Mouse (Mus musculus): Measurements from ENCODE around the gene E2f8. TPM values are rescaled to one million over a fixed set of nuclear protein-coding genes. Genes with fewer than 3 reads are reported as not detected.

The E2f8 gene
- total RNA-seq, 1 experiment = 12.1 TPM

GRCm38 (mm10) chr7:48908521-48909341, 27.3 kb upstream of the E2f8 start, which contains the start of gene Nav2:
Nav2 (plus strand) TSS chr7:48908716.
- Histone ChIP-seq H3K36me3 (ENCODE audit: control insufficient read depth, insufficient read depth, low read length, poor library complexity, severe bottlenecking) (no peaks in the 10 kb centered on the region), H3K9ac (ENCODE audit: insufficient read depth, low read depth, low read length, poor library complexity, severe bottlenecking) (no peak within 1 kb of the TSS), H3K9me3 (ENCODE audit: control insufficient read depth, insufficient read depth, low read depth, low read length) (no peaks in the 10 kb centered on the region), H3K27ac (ENCODE audit: insufficient read depth, low read depth, low read length, poor library complexity, severe bottlenecking) (no peak within 1 kb of the TSS), H3K4me1 (ENCODE audit: control insufficient read depth in 2 of 2, insufficient read depth in 2 of 2, low read length in 2 of 2, poor library complexity in 1 of 2) (peaks cover 0 to 2% of the 10 kb centered on the region in 2 experiments; a peak in 1 of 4 replicates), H3K4me3 (ENCODE audit: insufficient read depth in 1 of 2, low read depth in 1 of 2, low read length in 2 of 2, poor library complexity in 1 of 2, severe bottlenecking in 1 of 2) (no peak within 1 kb of the TSS)
- TF ChIP-seq ZNF384 (IDR thresholded peaks at IDR 0.05; ENCODE audit: low read depth, low read length) = no peak
- TF ChIP-seq CHD2 (IDR thresholded peaks at IDR 0.05; ENCODE audit: low read depth, low read length) = no peak
- TF ChIP-seq ZC3H11A (IDR thresholded peaks at IDR 0.05; ENCODE audit: borderline replicate concordance, low read depth, low read length) = no peak
- TF ChIP-seq MAFK (IDR thresholded peaks at IDR 0.05; ENCODE audit: insufficient read depth, low read depth, low read length) = no peak
- TF ChIP-seq HCFC1 (IDR thresholded peaks at IDR 0.05; ENCODE audit: borderline replicate concordance, insufficient read depth, low read length) = no peak
- no peak for DNase-seq (ENCODE audit: low read depth, low spot score)
- in situ Hi-C loops (cut with MboI; ENCODE audit: low sequenced_read_pairs in 2 of 2, unreplicated experiment in 2 of 2) = no loop called here

GRCm38 (mm10) chr7:48902454-48902853, 21.1 kb upstream of the E2f8 start:
- no peak overlapping the region for H3K9ac ChIP-seq (ENCODE audit: insufficient read depth, low read depth, low read length, poor library complexity, severe bottlenecking)
- TF ChIP-seq ZNF384 (IDR thresholded peaks at IDR 0.05; ENCODE audit: low read depth, low read length) (no peak), MAFK (IDR thresholded peaks at IDR 0.05; ENCODE audit: insufficient read depth, low read depth, low read length) (no peak), HCFC1 (IDR thresholded peaks at IDR 0.05; ENCODE audit: borderline replicate concordance, insufficient read depth, low read length) (no peak), CHD2 (IDR thresholded peaks at IDR 0.05; ENCODE audit: low read depth, low read length) (no peak), ZC3H11A (IDR thresholded peaks at IDR 0.05; ENCODE audit: borderline replicate concordance, low read depth, low read length) (no peak)
- no peaks in the 10 kb centered on the region for H3K36me3 ChIP-seq (ENCODE audit: control insufficient read depth, insufficient read depth, low read length, poor library complexity, severe bottlenecking)
- no peaks in the 10 kb centered on the region for H3K9me3 ChIP-seq (ENCODE audit: control insufficient read depth, insufficient read depth, low read depth, low read length)
- no peak for DNase-seq (ENCODE audit: low read depth, low spot score)
- in situ Hi-C loops (cut with MboI; ENCODE audit: low sequenced_read_pairs in 2 of 2, unreplicated experiment in 2 of 2) = no loop called here
- no peak overlapping the region for H3K27ac ChIP-seq (ENCODE audit: insufficient read depth, low read depth, low read length, poor library complexity, severe bottlenecking)
- H3K4me3 ChIP-seq (ENCODE audit: insufficient read depth in 1 of 2, low read depth in 1 of 2, low read length in 2 of 2, poor library complexity in 1 of 2, severe bottlenecking in 1 of 2) = no peak overlapping the region
- H3K4me1 ChIP-seq (ENCODE audit: control insufficient read depth in 2 of 2, insufficient read depth in 2 of 2, low read length in 2 of 2, poor library complexity in 1 of 2) = no peaks in the 10 kb centered on the region

- Histone ChIP-seq H3K4me1 (ENCODE audit: control insufficient read depth in 2 of 2, insufficient read depth in 2 of 2, low read length in 2 of 2, poor library complexity in 1 of 2) (peaks cover 0 to 2% of the 10 kb centered on the region in 2 experiments; a peak in 1 of 4 replicates), H3K9ac (ENCODE audit: insufficient read depth, low read depth, low read length, poor library complexity, severe bottlenecking) (no peak overlapping the region), H3K36me3 (ENCODE audit: control insufficient read depth, insufficient read depth, low read length, poor library complexity, severe bottlenecking) (no peaks in the 10 kb centered on the region), H3K27ac (ENCODE audit: insufficient read depth, low read depth, low read length, poor library complexity, severe bottlenecking) (no peak overlapping the region), H3K4me3 (ENCODE audit: insufficient read depth in 1 of 2, low read depth in 1 of 2, low read length in 2 of 2, poor library complexity in 1 of 2, severe bottlenecking in 1 of 2) (no peak overlapping the region), H3K9me3 (ENCODE audit: control insufficient read depth, insufficient read depth, low read depth, low read length) (no peaks in the 10 kb centered on the region)
- in situ Hi-C loops (cut with MboI; ENCODE audit: low sequenced_read_pairs in 2 of 2, unreplicated experiment in 2 of 2) = no loop called here
- TF ChIP-seq ZNF384 (IDR thresholded peaks at IDR 0.05; ENCODE audit: low read depth, low read length) (no peak), HCFC1 (IDR thresholded peaks at IDR 0.05; ENCODE audit: borderline replicate concordance, insufficient read depth, low read length) (no peak)
- no peak for DNase-seq (ENCODE audit: low read depth, low spot score)
These were observed 19.2 kb upstream of the E2f8 start for GRCm38 (mm10) chr7:48900408-48901167.

- Histone ChIP-seq H3K4me1 (ENCODE audit: control insufficient read depth in 2 of 2, insufficient read depth in 2 of 2, low read length in 2 of 2, poor library complexity in 1 of 2) (peaks cover 2 to 3% of the 10 kb centered on the region in 2 experiments; a peak in 2 of 4 replicates), H3K9ac (ENCODE audit: insufficient read depth, low read depth, low read length, poor library complexity, severe bottlenecking) (no peak overlapping the region), H3K36me3 (ENCODE audit: control insufficient read depth, insufficient read depth, low read length, poor library complexity, severe bottlenecking) (no peaks in the 10 kb centered on the region), H3K4me3 (ENCODE audit: insufficient read depth in 1 of 2, low read depth in 1 of 2, low read length in 2 of 2, poor library complexity in 1 of 2, severe bottlenecking in 1 of 2) (no peak overlapping the region), H3K27ac (ENCODE audit: insufficient read depth, low read depth, low read length, poor library complexity, severe bottlenecking) (no peak overlapping the region), H3K9me3 (ENCODE audit: control insufficient read depth, insufficient read depth, low read depth, low read length) (no peaks in the 10 kb centered on the region)
- DNase-seq (ENCODE audit: low read depth, low spot score) = no peak
- in situ Hi-C loops (cut with MboI; ENCODE audit: low sequenced_read_pairs in 2 of 2, unreplicated experiment in 2 of 2) = no loop called here
- TF ChIP-seq MAFK (IDR thresholded peaks at IDR 0.05; ENCODE audit: insufficient read depth, low read depth, low read length) = no peak
- TF ChIP-seq CHD2 (IDR thresholded peaks at IDR 0.05; ENCODE audit: low read depth, low read length) = no peak
- TF ChIP-seq ZC3H11A (IDR thresholded peaks at IDR 0.05; ENCODE audit: borderline replicate concordance, low read depth, low read length) = no peak
- no peak for TF ChIP-seq HCFC1 (IDR thresholded peaks at IDR 0.05; ENCODE audit: borderline replicate concordance, insufficient read depth, low read length)
- TF ChIP-seq ZNF384 (IDR thresholded peaks at IDR 0.05; ENCODE audit: low read depth, low read length) = no peak
These were observed 17.0 kb upstream of the E2f8 start for GRCm38 (mm10) chr7:48898416-48898815.
